Comparison of ENCODE assay signal across 35 mouse cellular contexts in genomic region chr7:109695339-109695726, GRCm38 (mm10). TPM values are rescaled to one million over a fixed set of nuclear protein-coding genes. Genes with fewer than 3 reads are reported as not detected.
DNase-seq lines count a peak whose midpoint lies in the region; ATAC-seq and TF ChIP-seq lines count a peak whose summit lies in the region.
"Had no signal": no experiment of that assay in that cellular context is flagged by ENCODE, and none has a peak within 500 bp of the region (broad histone marks: within the 10 kb centered on the region; RNA-seq: fewer than 3 reads in every experiment).

No protein-coding gene starts in this region.

- no peaks in the 10 kb centered on the region for H3K36me3 ChIP-seq in heart, embryonic 10.5 days
- no peaks in the 10 kb centered on the region for H3K36me3 ChIP-seq in ES-Bruce4 (ENCODE audit: control insufficient read depth, insufficient read depth, low read length, poor library complexity, severe bottlenecking)
- H3K36me3 ChIP-seq: embryonic facial prominence, embryonic 12.5 days; embryonic facial prominence, embryonic 15.5 days; heart, embryonic 12.5 days; heart, embryonic 15.5 days; hindbrain, embryonic 12.5 days; hindbrain, embryonic 15.5 days had no signal

- DNase-seq in heart, embryonic 10.5 days (ENCODE audit: low spot score): no peak
- no peak for DNase-seq in heart, postnatal 14 days
- peak; percentile 94 for DNase-seq in R1 (ENCODE audit: low read depth, low spot score)
- DNase-seq in frontal cortex, postnatal 10 days (ENCODE audit: low spot score in 2 of 2): no peak
- DNase-seq: adrenal gland, postnatal 10 days; B cell, adult 2 months; cerebellum, adult 11 months; cerebellum, adult 2 months; cerebellum, adult 9-11 months; cerebellum, postnatal 25 days; forebrain, postnatal 0 days; gastrocnemius, postnatal 25 days; heart, postnatal 10 days; kidney, adult 2 months had no signal

- H3K27me3 ChIP-seq in heart, embryonic 10.5 days (ENCODE audit: insufficient read depth, poor library complexity, severe bottlenecking): no peaks in the 10 kb centered on the region
- no peaks in the 10 kb centered on the region for H3K27me3 ChIP-seq in ES-Bruce4 (ENCODE audit: control insufficient read depth, insufficient read depth, low read length, poor library complexity, severe bottlenecking)
- H3K27me3 ChIP-seq: CH12.LX; embryonic facial prominence, embryonic 12.5 days; embryonic facial prominence, embryonic 15.5 days; heart, embryonic 12.5 days; heart, embryonic 15.5 days; hindbrain, embryonic 12.5 days; hindbrain, embryonic 15.5 days had no signal

- no peak overlapping the region for H3K9ac ChIP-seq in ES-Bruce4 (ENCODE audit: low read depth, poor library complexity, severe bottlenecking)
- H3K9ac ChIP-seq: embryonic facial prominence, embryonic 12.5 days; embryonic facial prominence, embryonic 15.5 days; forebrain, postnatal 0 days; heart, embryonic 12.5 days; heart, embryonic 15.5 days; hindbrain, embryonic 12.5 days; hindbrain, embryonic 15.5 days had no signal

- peak overlapping the region; percentile 31; the same call in 1 of the 2 replicates for H3K27ac ChIP-seq in heart, embryonic 10.5 days
- H3K27ac ChIP-seq in ES-Bruce4 (ENCODE audit: insufficient read depth, low read length): 0 out of 2 replicates have a peak overlapping the region, but pooled peaks have one; percentile 46
- H3K27ac ChIP-seq: embryonic facial prominence, embryonic 12.5 days; embryonic facial prominence, embryonic 15.5 days; heart, embryonic 15.5 days; hindbrain, embryonic 12.5 days; hindbrain, embryonic 15.5 days had no signal

- no peak for TF ChIP-seq CTCF in ES-Bruce4 (IDR thresholded peaks at IDR 0.05; ENCODE audit: low read depth, low read length)

- WGBS in heart, embryonic 10.5 days: 81% methylated on average over 10 of the region's 10 CpGs

- no peak for ATAC-seq in megakaryocyte, adult 5-6 weeks (ENCODE audit: poor library complexity, severe bottlenecking)
- ATAC-seq: forebrain, embryonic 14.5 days; forebrain, postnatal 0 days; intestine, postnatal 0 days had no signal

- intact Hi-C loops in heart, postnatal 14 days (cut with DNase I): no loop called here

- no peak for TF ChIP-seq EP300 in ES-Bruce4 (IDR thresholded peaks at IDR 0.05; ENCODE audit: insufficient read depth, low read depth, low read length)

- TF ChIP-seq POLR2A in ES-Bruce4 (IDR thresholded peaks at IDR 0.05; ENCODE audit: insufficient read depth, low read length): no peak

- H3K4me3 ChIP-seq in heart, embryonic 10.5 days: no peak overlapping the region
- no peak overlapping the region for H3K4me3 ChIP-seq in ES-Bruce4 (ENCODE audit: low read depth, low read length)
- H3K4me3 ChIP-seq: embryonic facial prominence, embryonic 12.5 days; embryonic facial prominence, embryonic 15.5 days; heart, embryonic 12.5 days; heart, embryonic 15.5 days; hindbrain, embryonic 12.5 days; hindbrain, embryonic 15.5 days had no signal

- H3K9me3 ChIP-seq in heart, embryonic 10.5 days: no peaks in the 10 kb centered on the region
- no peaks in the 10 kb centered on the region for H3K9me3 ChIP-seq in ES-Bruce4 (replicated peaks; ENCODE audit: control insufficient read depth, insufficient read depth, low read length, poor library complexity, severe bottlenecking)
- H3K9me3 ChIP-seq: embryonic facial prominence, embryonic 12.5 days; embryonic facial prominence, embryonic 15.5 days; heart, embryonic 15.5 days; hindbrain, embryonic 12.5 days; hindbrain, embryonic 15.5 days had no signal

- H3K4me1 ChIP-seq in heart, embryonic 10.5 days: 0 out of 2 replicates have a peak, but pooled peaks cover 4% of the 10 kb centered on the region
- H3K4me1 ChIP-seq in ES-Bruce4 (ENCODE audit: control insufficient read depth, insufficient read depth, low read length): no peaks in the 10 kb centered on the region
- H3K4me1 ChIP-seq: embryonic facial prominence, embryonic 12.5 days; hindbrain, embryonic 12.5 days; hindbrain, embryonic 15.5 days had no signal

RNA-seq across cellular contexts. Expression of gene St5, which starts 8.1 kb away (rescaled TPM):
- polyA plus RNA-seq in heart, embryonic 10.5 days (2016; fragmentation: Nextera tagmentation; extraction: Ambion mirVana): 37.7 and 39.9 TPM in 2 replicates
- 10 to 100 TPM; 33.5 to 35.2 TPM for total RNA-seq in heart, postnatal 14 days (2021)
- 36.7 and 42.2 TPM in 2 replicates for polyA plus RNA-seq in ES-Bruce4 (2011; ENCODE audit: insufficient read depth, insufficient read length, low read depth, missing spikeins)
- total RNA-seq in megakaryocyte, adult 5-6 weeks (2015): 0.69 and 2.0 TPM in 2 replicates
- 0.73 and 1.3 TPM in 2 replicates for total RNA-seq in megakaryocyte, adult 5-6 weeks (2017)

RNA-seq across cellular contexts. Expression of gene Akip1, which starts 8.2 kb away (rescaled TPM):
- polyA plus RNA-seq in heart, embryonic 10.5 days (2016; fragmentation: Nextera tagmentation; extraction: Ambion mirVana): 32.5 and 34.6 TPM in 2 replicates
- total RNA-seq in heart, postnatal 14 days (2021): 10 to 100 TPM; 12.1 to 12.4 TPM
- 21.5 and 25.1 TPM in 2 replicates for polyA plus RNA-seq in ES-Bruce4 (2011; ENCODE audit: insufficient read depth, insufficient read length, low read depth, missing spikeins)
- 28.4 and 37.0 TPM in 2 replicates for total RNA-seq in megakaryocyte, adult 5-6 weeks (2015)
- total RNA-seq in megakaryocyte, adult 5-6 weeks (2017): 13.5 and 18.0 TPM in 2 replicates

RNA-seq across cellular contexts. Expression of gene BC051019, which starts 28.3 kb away (rescaled TPM):
- 0.11 TPM in 1 of 2 replicates, not detected in the other for polyA plus RNA-seq in heart, embryonic 10.5 days (2016; fragmentation: Nextera tagmentation; extraction: Ambion mirVana)
- under 1 TPM in 1 of 2 experiments, not detected in 1; 0.38 TPM for total RNA-seq in heart, postnatal 14 days (2021)
- not detected in 2 replicates for polyA plus RNA-seq in ES-Bruce4 (2011; ENCODE audit: insufficient read depth, insufficient read length, low read depth, missing spikeins)
- total RNA-seq in megakaryocyte, adult 5-6 weeks (2015): not detected in 2 replicates
- not detected in 2 replicates for total RNA-seq in megakaryocyte, adult 5-6 weeks (2017)
- total RNA-seq: adrenal gland, adult 18-20 months; adrenal gland, postnatal 10 days; adrenal gland, postnatal 4 days; common myeloid progenitor, adult 5-6 weeks; gastrocnemius, adult 8-10 months; gastrocnemius, postnatal 25 days; granulocyte monocyte progenitor cell, adult 5-6 weeks; heart, adult 8-10 months; heart, postnatal 10 days; hematopoietic stem cell, adult 5-6 weeks; MEL had no signal
- polyA plus RNA-seq: forebrain, embryonic 11.5 days; heart, embryonic 12.5 days; intestine, embryonic 14.5 days; intestine, postnatal 0 days had no signal

RNA-seq across cellular contexts. Expression of gene Ascl3, which starts 36.2 kb away (rescaled TPM):
- polyA plus RNA-seq in heart, embryonic 10.5 days (2016; fragmentation: Nextera tagmentation; extraction: Ambion mirVana): not detected in 2 replicates
- total RNA-seq in heart, postnatal 14 days (2021): not detected
- polyA plus RNA-seq in ES-Bruce4 (2011; ENCODE audit: insufficient read depth, insufficient read length, low read depth, missing spikeins): not detected in 2 replicates
- not detected in 2 replicates for total RNA-seq in megakaryocyte, adult 5-6 weeks (2015)
- 0.95 TPM in 1 of 2 replicates, not detected in the other for total RNA-seq in megakaryocyte, adult 5-6 weeks (2017)
- total RNA-seq: adrenal gland, postnatal 10 days; adrenal gland, postnatal 4 days; CH12.LX; common myeloid progenitor, adult 5-6 weeks; forebrain, postnatal 0 days; gastrocnemius, adult 8-10 months; gastrocnemius, postnatal 25 days; granulocyte monocyte progenitor cell, adult 5-6 weeks; heart, adult 8-10 months; heart, postnatal 10 days; hematopoietic stem cell, adult 5-6 weeks; MEL had no signal
- polyA plus RNA-seq: embryonic facial prominence, embryonic 12.5 days; forebrain, embryonic 14.5 days; forebrain, postnatal 0 days; heart, embryonic 12.5 days; heart, embryonic 15.5 days; hindbrain, embryonic 12.5 days; hindbrain, embryonic 15.5 days; intestine, embryonic 14.5 days had no signal

RNA-seq across cellular contexts. Expression of gene Tmem9b, which starts 57.3 kb away (rescaled TPM):
- 45.9 and 58.4 TPM in 2 replicates for polyA plus RNA-seq in heart, embryonic 10.5 days (2016; fragmentation: Nextera tagmentation; extraction: Ambion mirVana)
- 10 to 100 TPM; 32.3 to 33.7 TPM for total RNA-seq in heart, postnatal 14 days (2021)
- polyA plus RNA-seq in ES-Bruce4 (2011; ENCODE audit: insufficient read depth, insufficient read length, low read depth, missing spikeins): 13.8 and 14.5 TPM in 2 replicates
- total RNA-seq in megakaryocyte, adult 5-6 weeks (2015): 84.3 and 92.5 TPM in 2 replicates
- 43.8 and 48.8 TPM in 2 replicates for total RNA-seq in megakaryocyte, adult 5-6 weeks (2017)

Comparison
In these comparisons a context has a peak if more than half of its experiments do, and no peak if none do; other contexts are left out.
1. RNA of gene St5, which starts 8.1 kb away (total RNA-seq): 33.5 to 35.2 TPM in heart, postnatal 14 days; 0.69 to 2.0 TPM in megakaryocyte, adult 5-6 weeks; every median in the first group is over 10 times any median in the second.